Mouse (Mus musculus) G1E (cell line): ENCODE measurements around the gene Spag9.

Source experiments
- CTCF ChIP-seq: IDR thresholded peaks from 2 replicates; pipeline ENCODE4 v1.5.1; 2012; ENCODE audit warnings: low read depth, low read length, inconsistent platforms, mixed read lengths
- GATA1 ChIP-seq: IDR thresholded peaks from 2 replicates; pipeline ENCODE4 v1.6.1; 2012; ENCODE audit warnings: borderline replicate concordance, low read length, inconsistent platforms, mixed read lengths

- TF ChIP-seq GATA1 (no peak), CTCF (no peak)
These were observed 28.5 kb upstream of the Spag9 start for GRCm38 (mm10) chr11:93967381-93967780.
